Mouse (Mus musculus): ENCODE data around the gene Dync1i1. TPM values are rescaled to one million over a fixed set of nuclear protein-coding genes. Genes with fewer than 3 reads are reported as not detected.

Gene Dync1i1
- polyA plus RNA-seq, 1 experiment from 2014 or later, result 1.4 TPM

GRCm38 (mm10) chr6:5831233-5831632, 105.8 kb downstream of the Dync1i1 start:
- no peak overlapping the region for H3K27ac ChIP-seq
- H3K4me2 ChIP-seq (ENCODE audit: low read length), result no peak overlapping the region
- H3K4me1 ChIP-seq (replicated peaks; ENCODE audit: insufficient read depth, low read length), result no peaks in the 10 kb centered on the region; the same call in 1 of the 2 replicates
- DNase-seq (ENCODE audit: low spot score) (peak; percentile 78), ATAC-seq (replicated peaks; ENCODE audit: low FRiP score, low read depth) (peak; percentile 63)
- no peak overlapping the region for H3K4me3 ChIP-seq (replicated peaks; ENCODE audit: low read depth, low read length)
- H3K36me3 ChIP-seq (ENCODE audit: insufficient read depth, low read length), result no peaks in the 10 kb centered on the region
- WGBS, result 40% methylated on average over 3 of the region's 3 CpGs
- H3K27me3 ChIP-seq (ENCODE audit: insufficient read depth, low read length), result no peaks in the 10 kb centered on the region
- no peak overlapping the region for H3K9ac ChIP-seq (ENCODE audit: low read depth, low read length)
- TF ChIP-seq CTCF (IDR thresholded peaks at IDR 0.05; ENCODE audit: low read depth), result no peak
- no peaks in the 10 kb centered on the region for H3K9me3 ChIP-seq (replicated peaks; ENCODE audit: low read length)

GRCm38 (mm10) chr6:5832838-5833237, 107.4 kb downstream of the Dync1i1 start:
- 96% methylated on average over 2 of the region's 2 CpGs for WGBS
- no peaks in the 10 kb centered on the region; the same call in 1 of the 2 replicates for H3K4me1 ChIP-seq (replicated peaks; ENCODE audit: insufficient read depth, low read length)
- ATAC-seq (replicated peaks; ENCODE audit: low FRiP score, low read depth) (no peak), DNase-seq (ENCODE audit: low spot score) (no peak)
- H3K4me3 ChIP-seq (replicated peaks; ENCODE audit: low read depth, low read length), result no peak overlapping the region
- no peak for TF ChIP-seq CTCF (IDR thresholded peaks at IDR 0.05; ENCODE audit: low read depth)
- H3K4me2 ChIP-seq (ENCODE audit: low read length), result no peak overlapping the region
- no peaks in the 10 kb centered on the region for H3K27me3 ChIP-seq (ENCODE audit: insufficient read depth, low read length)
- H3K36me3 ChIP-seq (ENCODE audit: insufficient read depth, low read length), result no peaks in the 10 kb centered on the region
- no peak overlapping the region for H3K27ac ChIP-seq
- H3K9ac ChIP-seq (ENCODE audit: low read depth, low read length), result no peak overlapping the region
- no peaks in the 10 kb centered on the region for H3K9me3 ChIP-seq (replicated peaks; ENCODE audit: low read length)

GRCm38 (mm10) chr6:5842466-5842865, 117.0 kb downstream of the Dync1i1 start:
- no peaks in the 10 kb centered on the region for H3K36me3 ChIP-seq (ENCODE audit: insufficient read depth, low read length)
- H3K4me3 ChIP-seq (replicated peaks; ENCODE audit: low read depth, low read length), result no peak overlapping the region
- ATAC-seq (replicated peaks; ENCODE audit: low FRiP score, low read depth), result no peak
- no peak overlapping the region for H3K9ac ChIP-seq (ENCODE audit: low read depth, low read length)
- no peaks in the 10 kb centered on the region for H3K4me1 ChIP-seq (replicated peaks; ENCODE audit: insufficient read depth, low read length)
- no peaks in the 10 kb centered on the region for H3K27me3 ChIP-seq (ENCODE audit: insufficient read depth, low read length)
- H3K9me3 ChIP-seq (replicated peaks; ENCODE audit: low read length), result no peaks in the 10 kb centered on the region
- H3K4me2 ChIP-seq (ENCODE audit: low read length), result no peak overlapping the region
- no peak for TF ChIP-seq CTCF (IDR thresholded peaks at IDR 0.05; ENCODE audit: low read depth)
- 69% methylated on average over 5 of the region's 5 CpGs for WGBS
- no peak overlapping the region for H3K27ac ChIP-seq
- DNase-seq (ENCODE audit: low spot score), result no peak

- H3K4me3 ChIP-seq (replicated peaks; ENCODE audit: low read depth, low read length), result no peak overlapping the region
- H3K4me2 ChIP-seq (ENCODE audit: low read length), result no peak overlapping the region
- TF ChIP-seq CTCF (IDR thresholded peaks at IDR 0.05; ENCODE audit: low read depth), result no peak
- DNase-seq (ENCODE audit: low spot score), result no peak
- no peaks in the 10 kb centered on the region for H3K27me3 ChIP-seq (ENCODE audit: insufficient read depth, low read length)
- no peaks in the 10 kb centered on the region for H3K36me3 ChIP-seq (ENCODE audit: insufficient read depth, low read length)
- WGBS, result 95% methylated on average over 5 of the region's 5 CpGs
- no peaks in the 10 kb centered on the region for H3K4me1 ChIP-seq (replicated peaks; ENCODE audit: insufficient read depth, low read length)
- no peak overlapping the region for H3K9ac ChIP-seq (ENCODE audit: low read depth, low read length)
- H3K9me3 ChIP-seq (replicated peaks; ENCODE audit: low read length), result no peaks in the 10 kb centered on the region
- ATAC-seq (replicated peaks; ENCODE audit: low FRiP score, low read depth), result no peak
- H3K27ac ChIP-seq, result no peak overlapping the region
These were observed 120.7 kb downstream of the Dync1i1 start for GRCm38 (mm10) chr6:5846154-5846553.

GRCm38 (mm10) chr6:5854048-5854836, 128.8 kb downstream of the Dync1i1 start:
- H3K36me3 ChIP-seq (ENCODE audit: insufficient read depth, low read length), result no peaks in the 10 kb centered on the region
- H3K4me2 ChIP-seq (ENCODE audit: low read length), result no peak overlapping the region
- no peak overlapping the region for H3K4me3 ChIP-seq (replicated peaks; ENCODE audit: low read depth, low read length)
- H3K4me1 ChIP-seq (replicated peaks; ENCODE audit: insufficient read depth, low read length), result 0 out of 2 replicates have a peak, but pooled peaks cover 2% of the 10 kb centered on the region
- H3K27me3 ChIP-seq (ENCODE audit: insufficient read depth, low read length), result no peaks in the 10 kb centered on the region
- WGBS, result 90% methylated on average over 12 of the region's 12 CpGs
- DNase-seq (ENCODE audit: low spot score) (no peak), ATAC-seq (replicated peaks; ENCODE audit: low FRiP score, low read depth) (no peak)
- TF ChIP-seq CTCF (IDR thresholded peaks at IDR 0.05; ENCODE audit: low read depth), result no peak
- no peak overlapping the region for H3K9ac ChIP-seq (ENCODE audit: low read depth, low read length)
- no peak overlapping the region for H3K27ac ChIP-seq
- no peaks in the 10 kb centered on the region for H3K9me3 ChIP-seq (replicated peaks; ENCODE audit: low read length)

GRCm38 (mm10) chr6:5855526-5855925, 130.1 kb downstream of the Dync1i1 start:
- Histone ChIP-seq H3K36me3 (ENCODE audit: insufficient read depth, low read length) (no peaks in the 10 kb centered on the region), H3K27ac (no peak overlapping the region), H3K27me3 (ENCODE audit: insufficient read depth, low read length) (no peaks in the 10 kb centered on the region), H3K4me1 (replicated peaks; ENCODE audit: insufficient read depth, low read length) (0 out of 2 replicates have a peak, but pooled peaks cover 3% of the 10 kb centered on the region), H3K9me3 (replicated peaks; ENCODE audit: low read length) (no peaks in the 10 kb centered on the region), H3K9ac (ENCODE audit: low read depth, low read length) (no peak overlapping the region), H3K4me3 (replicated peaks; ENCODE audit: low read depth, low read length) (no peak overlapping the region), H3K4me2 (ENCODE audit: low read length) (no peak overlapping the region)
- DNase-seq (ENCODE audit: low spot score) (no peak), ATAC-seq (replicated peaks; ENCODE audit: low FRiP score, low read depth) (no peak)
- 54% methylated on average over 6 of the region's 6 CpGs for WGBS
- TF ChIP-seq CTCF (IDR thresholded peaks at IDR 0.05; ENCODE audit: low read depth), result no peak

All from kidney, postnatal 0 days (tissue).